Mouse (Mus musculus) liver, embryonic 12.5 days (tissue): ENCODE data around the gene St6galnac6. TPM values are rescaled to one million over a fixed set of nuclear protein-coding genes. Genes with fewer than 3 reads are reported as not detected.

Source experiments
- ATAC-seq: fragments of 200-750 bp; cut with Nextera tagmentation; 2 replicates; pipeline ENCODE4 v1.8.0; 2017; ENCODE audit warnings: moderate number of reproducible peaks, mild to moderate bottlenecking, moderate library complexity
- H3K27ac ChIP-seq: fragments of 300-500 bp; sonication (generic); 2 replicates; pipeline ENCODE4 v1.5.1; 2016; ENCODE audit warnings: mild to moderate bottlenecking
- H3K27me3 ChIP-seq: fragments of 300-500 bp; sonication (generic); replicated peaks from 2 replicates; pipeline ENCODE4 v1.6.1; 2016; ENCODE audit warnings: mild to moderate bottlenecking, moderate library complexity
- H3K36me3 ChIP-seq: fragments of 300-500 bp; sonication (generic); 2 replicates; pipeline ENCODE4 v1.6.1; 2016; ENCODE audit warnings: mild to moderate bottlenecking, moderate library complexity
- H3K4me1 ChIP-seq: fragments of 300-500 bp; sonication (generic); 2 replicates; pipeline ENCODE4 v1.6.1; 2016
- H3K4me2 ChIP-seq: fragments of 300-500 bp; sonication (generic); 2 replicates; pipeline ENCODE4 v1.6.1; 2016; ENCODE audit warnings: mild to moderate bottlenecking, moderate library complexity
- H3K4me3 ChIP-seq: fragments of 300-500 bp; sonication (generic); 2 replicates; pipeline ENCODE4 v1.5.1; 2016; ENCODE audit warnings: mild to moderate bottlenecking, moderate library complexity
- H3K9ac ChIP-seq: fragments of 300-500 bp; sonication (generic); 2 replicates; pipeline ENCODE4 v1.6.1; 2016; ENCODE audit warnings: mild to moderate bottlenecking, moderate library complexity
- H3K9me3 ChIP-seq: fragments of 300-500 bp; sonication (generic); replicated peaks from 2 replicates; pipeline ENCODE4 v1.6.1; 2016; ENCODE audit warnings: mild to moderate bottlenecking, moderate library complexity
- WGBS: fragments of 180-500 bp; shearing (Covaris S2); methylation state at CpG from one replicate; pipeline ENCODE4 v1.1.7; 2016; ENCODE audit not compliant: insufficient replicate concordance; 5-methylcytosine and 5-hydroxymethylcytosine counted together
- polyA plus RNA-seq: library from polyadenylated mRNA; unstranded; fragments of >200 nt; fragmentation: Nextera tagmentation; extraction: Ambion mirVana; gene quantifications from 2 replicates; pipeline ENCODE4 v1.2.1, GENCODE M21; 2016

The St6galnac6 gene
- polyA plus RNA-seq, 1 experiment from 2014 or later: 14.5 TPM

DNA sequence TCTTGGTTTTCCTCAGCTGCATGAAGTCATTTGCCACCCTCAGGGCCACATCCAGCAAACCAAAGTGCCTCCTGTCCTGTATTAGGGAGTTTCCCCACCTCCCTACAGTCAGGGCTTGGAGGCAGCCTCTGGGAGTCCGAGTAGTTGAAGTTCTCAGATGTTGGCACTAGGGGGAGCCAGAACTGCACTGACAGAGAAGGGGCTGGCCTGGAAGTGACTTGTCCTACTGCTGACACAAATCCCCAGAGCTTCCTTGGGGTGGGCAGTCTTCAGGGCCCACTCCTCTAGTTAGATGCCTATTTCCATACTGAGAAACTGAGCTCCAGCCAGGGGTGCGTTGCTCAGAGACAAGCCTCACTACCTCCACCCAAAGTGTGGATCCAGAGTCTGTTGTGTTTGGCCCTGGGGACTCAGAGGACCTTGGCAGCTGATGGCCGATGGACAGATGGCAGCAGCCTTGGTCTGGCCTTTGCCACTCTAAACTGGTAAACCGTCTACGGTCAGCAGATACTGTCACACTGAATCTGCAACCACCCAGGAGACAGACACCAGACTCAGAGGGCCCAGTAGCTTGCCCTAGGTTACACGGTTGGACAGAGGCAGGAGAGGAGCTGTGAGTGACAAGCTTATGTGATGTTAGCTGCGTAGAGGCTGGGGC lies 32.4 kb downstream of the St6galnac6 start:
- no peak overlapping the region for H3K9ac ChIP-seq
- H3K4me3 ChIP-seq: no peak overlapping the region
- H3K4me1 ChIP-seq: peaks cover 21% of the 10 kb centered on the region
- no peak overlapping the region for H3K27ac ChIP-seq
- ATAC-seq: peak; percentile 51; the same call in 1 of the 2 replicates
- H3K27me3 ChIP-seq: no peaks in the 10 kb centered on the region
- H3K4me2 ChIP-seq: no peak overlapping the region
- 39% methylated on average over 7 of the region's 7 CpGs for WGBS
- no peaks in the 10 kb centered on the region for H3K9me3 ChIP-seq
- H3K36me3 ChIP-seq: no peaks in the 10 kb centered on the region

DNA sequence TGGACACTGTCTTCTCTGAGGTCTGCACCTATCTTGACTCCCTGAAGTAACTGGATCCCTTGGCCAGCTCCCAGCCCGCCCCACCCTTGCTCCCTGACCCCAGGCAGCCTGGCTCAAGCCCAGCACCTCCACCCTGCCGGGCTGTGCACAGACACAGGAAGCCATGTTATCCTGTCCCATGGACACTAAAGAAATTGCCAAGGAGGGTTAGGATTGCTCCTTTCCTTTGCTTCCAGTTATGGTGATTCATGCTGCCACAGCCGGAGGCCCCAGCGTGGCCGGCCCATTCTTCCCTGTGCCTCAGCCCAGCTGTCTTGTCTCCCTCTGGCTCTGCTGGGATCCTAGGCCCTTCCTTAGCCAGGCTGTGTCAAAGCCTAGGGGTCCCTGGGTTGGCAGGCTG lies 34.2 kb downstream of the St6galnac6 start:
- H3K4me2 ChIP-seq: no peak overlapping the region
- 79% methylated on average over 5 of the region's 5 CpGs for WGBS
- H3K4me3 ChIP-seq: no peak overlapping the region
- no peaks in the 10 kb centered on the region for H3K27me3 ChIP-seq
- no peaks in the 10 kb centered on the region for H3K36me3 ChIP-seq
- H3K27ac ChIP-seq: no peak overlapping the region
- no peak overlapping the region for H3K9ac ChIP-seq
- H3K4me1 ChIP-seq: peaks cover 16% of the 10 kb centered on the region
- no peak for ATAC-seq
- H3K9me3 ChIP-seq: no peaks in the 10 kb centered on the region

DNA sequence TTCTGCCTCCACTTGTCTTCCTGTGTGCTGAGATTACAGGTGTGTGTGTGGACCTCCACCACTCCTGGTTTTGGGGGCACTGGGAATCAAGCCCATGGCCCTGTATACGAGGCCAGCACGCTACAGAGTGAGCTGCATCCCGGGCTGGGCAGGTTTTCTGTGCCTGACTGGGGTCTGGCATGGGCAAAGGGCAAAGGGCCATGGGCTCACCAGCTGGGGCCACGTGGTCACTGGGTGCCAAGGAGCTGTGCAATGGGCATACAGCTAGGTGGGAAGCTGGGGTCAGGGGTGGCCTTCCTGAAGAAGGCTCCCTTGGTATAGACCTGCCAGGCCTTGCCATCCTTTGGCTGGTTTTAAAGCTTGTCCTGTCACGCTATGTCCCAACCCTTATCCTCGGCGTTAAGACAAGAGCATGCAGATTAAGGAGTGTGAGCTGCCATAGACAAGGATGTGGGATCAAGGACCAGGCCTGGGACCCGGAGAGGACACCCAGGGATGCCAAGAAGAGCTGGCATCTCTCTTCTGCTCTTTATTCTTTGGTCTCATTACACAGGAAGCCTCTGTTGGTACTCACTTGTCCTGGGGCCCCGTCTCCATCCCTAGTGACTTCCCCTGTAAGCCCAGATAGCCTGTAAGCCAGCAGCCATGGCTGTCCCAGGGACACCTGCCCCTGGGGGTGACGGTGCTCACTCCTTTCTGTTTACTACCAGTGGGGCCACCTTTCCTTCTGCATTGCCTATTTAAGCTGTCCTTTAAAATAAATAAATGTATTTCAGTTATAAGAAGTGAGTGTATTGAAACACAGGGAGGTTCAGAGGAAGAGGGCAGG lies 35.0 kb downstream of the St6galnac6 start:
- WGBS: 67% methylated on average over 10 of the region's 10 CpGs
- no peaks in the 10 kb centered on the region for H3K9me3 ChIP-seq
- peaks cover 19% of the 10 kb centered on the region for H3K4me1 ChIP-seq
- H3K27ac ChIP-seq: no peak overlapping the region
- ATAC-seq: no peak
- no peaks in the 10 kb centered on the region for H3K36me3 ChIP-seq
- H3K27me3 ChIP-seq: no peaks in the 10 kb centered on the region
- no peak overlapping the region for H3K4me2 ChIP-seq
- H3K4me3 ChIP-seq: no peak overlapping the region
- H3K9ac ChIP-seq: no peak overlapping the region

DNA sequence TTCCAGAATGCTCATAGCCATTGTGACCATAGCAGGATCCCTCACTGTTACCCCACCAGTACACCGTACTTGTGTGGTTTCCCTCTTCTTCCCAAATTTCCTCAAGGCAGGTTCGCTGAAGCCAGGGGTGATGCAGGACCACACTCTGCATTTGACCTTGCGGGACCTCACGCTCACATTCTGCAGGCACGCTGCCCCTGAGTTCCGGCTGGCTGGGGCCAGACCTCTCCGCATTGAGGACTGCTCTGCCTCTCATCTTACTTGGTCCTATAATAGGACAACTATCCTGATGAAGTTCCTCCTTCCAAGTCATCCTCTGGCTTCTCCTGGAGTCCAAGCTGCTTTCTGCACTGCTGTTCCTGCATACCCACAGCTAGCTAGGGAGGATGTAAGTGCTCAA lies 37.1 kb downstream of the St6galnac6 start:
- Histone ChIP-seq H3K27me3 (no peaks in the 10 kb centered on the region), H3K9ac (no peak overlapping the region), H3K27ac (no peak overlapping the region), H3K36me3 (no peaks in the 10 kb centered on the region), H3K4me2 (no peak overlapping the region), H3K4me3 (no peak overlapping the region), H3K4me1 (peaks cover 29% of the 10 kb centered on the region), H3K9me3 (no peaks in the 10 kb centered on the region)
- 81% methylated on average over 7 of the region's 7 CpGs for WGBS
- ATAC-seq: no peak

DNA sequence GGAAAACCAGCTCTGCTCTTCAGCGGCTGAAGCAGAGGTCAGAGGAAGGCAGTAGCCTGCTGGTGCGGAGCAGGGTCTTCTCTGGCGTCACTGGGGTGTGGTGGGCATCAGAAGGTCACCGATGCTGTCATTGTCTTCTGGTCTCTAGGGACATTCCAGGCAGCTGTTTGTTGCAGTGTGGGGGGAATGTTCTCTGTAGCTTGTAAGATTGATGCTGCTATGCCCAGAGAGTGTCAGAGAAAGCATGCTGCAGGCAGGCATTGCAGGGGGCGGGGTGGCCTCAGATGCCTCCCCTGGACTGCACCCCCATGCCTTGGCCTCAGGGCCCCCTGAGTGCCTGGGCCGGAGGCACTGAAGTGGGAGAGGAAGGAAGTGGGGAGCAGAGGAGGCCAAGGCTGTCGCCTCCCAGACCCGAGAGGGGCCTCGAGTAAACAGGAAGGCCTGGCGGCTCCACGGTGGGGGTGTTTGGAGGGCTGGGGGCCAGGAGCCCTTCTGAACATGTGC lies 38.3 kb downstream of the St6galnac6 start:
- H3K4me1 ChIP-seq: peaks cover 24% of the 10 kb centered on the region
- 0 out of 2 replicates have a peak overlapping the region, but pooled peaks have one; percentile 12 for H3K27ac ChIP-seq
- no peaks in the 10 kb centered on the region for H3K27me3 ChIP-seq
- WGBS: 26% methylated on average over 11 of the region's 11 CpGs
- no peak overlapping the region; the same call in 1 of the 2 replicates for H3K9ac ChIP-seq
- ATAC-seq: peak; percentile 69
- H3K36me3 ChIP-seq: no peaks in the 10 kb centered on the region
- no peaks in the 10 kb centered on the region for H3K9me3 ChIP-seq
- H3K4me2 ChIP-seq: no peak overlapping the region
- no peak overlapping the region for H3K4me3 ChIP-seq

DNA sequence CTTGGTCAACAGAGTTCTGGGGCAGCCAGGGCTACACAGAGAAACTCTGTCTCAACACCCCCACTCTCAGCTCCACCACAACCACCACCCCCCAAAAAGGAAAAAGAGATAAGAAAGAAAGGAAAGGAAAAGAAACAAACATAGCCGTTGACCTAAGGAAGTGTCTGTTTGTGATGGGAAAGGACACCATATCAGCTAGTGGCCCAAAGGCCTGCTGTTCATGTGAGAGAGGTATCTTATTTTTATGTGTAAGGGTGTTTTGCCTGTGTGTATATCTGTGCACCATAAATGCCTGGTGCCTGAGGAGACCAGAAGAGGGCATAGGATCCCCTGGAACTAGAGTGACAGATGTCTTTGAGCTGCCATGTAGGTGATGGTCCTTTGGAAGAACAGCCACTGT lies 40.1 kb downstream of the St6galnac6 start:
- Histone ChIP-seq H3K27me3 (no peaks in the 10 kb centered on the region), H3K4me2 (no peak overlapping the region), H3K9me3 (no peaks in the 10 kb centered on the region), H3K4me1 (peaks cover 39% of the 10 kb centered on the region), H3K9ac (no peak overlapping the region), H3K4me3 (no peak overlapping the region), H3K27ac (peak overlapping the region; percentile 34), H3K36me3 (no peaks in the 10 kb centered on the region)
- no peak for ATAC-seq
- WGBS: 21% methylated on average over 1 of the region's 1 CpGs

DNA sequence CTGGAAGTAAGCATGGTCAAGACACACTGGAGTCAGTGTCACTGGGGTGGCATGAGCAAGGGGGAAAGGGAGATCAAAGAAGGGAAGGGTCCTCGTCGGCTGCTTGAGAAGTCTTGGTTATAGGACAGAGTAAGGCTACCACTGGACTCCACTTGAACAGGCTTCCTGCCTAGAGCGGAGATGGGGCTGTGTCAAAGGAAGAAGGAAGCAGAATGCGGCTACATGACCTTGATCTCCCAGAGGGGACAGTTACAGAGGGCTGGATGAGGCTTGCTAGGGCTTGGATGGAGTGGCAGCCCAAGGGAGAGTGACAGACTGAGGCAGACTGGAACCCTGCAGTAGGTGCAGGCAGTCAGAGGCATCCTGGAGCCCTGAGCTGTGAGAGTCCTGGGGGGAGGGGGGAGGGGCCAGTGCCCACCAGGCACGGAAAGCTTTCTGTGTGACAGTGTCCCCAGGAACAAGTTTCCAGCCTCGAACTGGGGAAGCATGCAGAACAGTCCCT lies 41.1 kb downstream of the St6galnac6 start:
- peaks cover 49% of the 10 kb centered on the region for H3K4me1 ChIP-seq
- H3K36me3 ChIP-seq: no peaks in the 10 kb centered on the region
- no peak overlapping the region for H3K4me3 ChIP-seq
- no peak overlapping the region for H3K4me2 ChIP-seq
- WGBS: 55% methylated on average over 6 of the region's 6 CpGs
- H3K27me3 ChIP-seq: no peaks in the 10 kb centered on the region
- no peak overlapping the region for H3K9ac ChIP-seq
- H3K27ac ChIP-seq: no peak overlapping the region
- no peaks in the 10 kb centered on the region for H3K9me3 ChIP-seq
- ATAC-seq: no peak

DNA sequence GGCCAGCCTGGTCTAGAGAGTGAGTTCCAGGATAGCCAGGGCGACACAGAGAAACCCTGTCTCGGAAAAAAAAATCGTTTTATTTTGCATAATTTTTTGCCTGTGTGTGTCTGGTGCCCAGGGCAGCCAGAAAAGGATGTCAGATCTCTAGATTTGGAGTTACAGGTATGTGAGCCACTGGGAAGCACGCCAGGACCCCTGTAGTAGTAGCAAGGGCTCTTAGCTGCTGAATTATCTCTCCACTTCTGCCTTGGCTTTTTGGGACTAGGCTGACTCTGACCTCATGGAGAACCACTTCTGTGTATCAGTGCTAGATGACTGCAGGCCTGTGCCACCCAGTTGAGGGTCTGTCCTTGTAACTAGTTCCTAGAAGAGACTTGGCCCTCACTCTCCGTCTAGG lies 42.3 kb downstream of the St6galnac6 start:
- no peak overlapping the region for H3K4me2 ChIP-seq
- 62% methylated on average over 5 of the region's 5 CpGs for WGBS
- no peak overlapping the region for H3K9ac ChIP-seq
- H3K27me3 ChIP-seq: no peaks in the 10 kb centered on the region
- no peaks in the 10 kb centered on the region for H3K36me3 ChIP-seq
- H3K9me3 ChIP-seq: no peaks in the 10 kb centered on the region
- H3K27ac ChIP-seq: no peak overlapping the region
- no peak overlapping the region for H3K4me3 ChIP-seq
- no peak for ATAC-seq
- peaks cover 61% of the 10 kb centered on the region for H3K4me1 ChIP-seq

DNA sequence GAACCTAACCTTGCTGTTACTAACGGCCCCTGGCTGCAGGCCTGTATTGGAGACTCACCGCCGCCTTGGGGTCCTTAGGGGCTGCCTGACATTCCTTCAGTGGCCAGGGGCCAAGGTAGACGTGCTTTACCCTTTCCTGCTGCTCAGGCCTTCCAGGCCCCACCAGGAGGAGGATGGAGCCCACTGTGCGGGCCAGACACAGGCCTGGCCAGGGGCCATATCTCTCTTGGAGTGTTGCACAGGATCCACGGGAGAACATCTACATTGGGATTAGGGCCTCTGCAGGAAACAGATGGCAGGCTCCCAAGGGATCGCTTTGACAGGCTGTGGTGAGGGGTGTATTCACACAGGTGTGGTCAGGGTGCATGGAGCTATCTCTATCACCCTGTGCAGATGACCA lies 43.3 kb downstream of the St6galnac6 start:
- WGBS: 69% methylated on average over 7 of the region's 7 CpGs

DNA sequence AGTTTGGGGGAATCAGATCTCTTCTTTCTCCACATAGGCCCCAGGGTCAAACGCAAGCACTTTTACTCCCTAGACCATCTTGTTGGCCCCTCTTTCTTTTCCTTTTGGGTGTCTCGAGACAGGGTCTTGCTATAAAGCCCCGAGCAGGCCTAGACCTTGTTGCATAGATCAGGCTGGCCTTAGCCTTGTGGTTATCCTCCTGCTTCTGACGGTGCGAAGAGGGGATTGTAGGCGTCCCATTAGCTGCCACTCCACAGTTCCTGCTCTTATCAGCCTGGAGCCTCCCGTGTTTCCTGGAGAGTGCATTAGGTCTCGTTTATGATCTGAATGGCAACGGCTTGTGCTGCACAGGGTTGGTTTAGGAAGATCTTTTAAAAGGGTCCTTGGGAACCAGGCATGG lies 44.6 kb downstream of the St6galnac6 start:
- peak overlapping the region; percentile 53 for H3K27ac ChIP-seq
- no peak overlapping the region for H3K9ac ChIP-seq
- no peak for ATAC-seq
- no peaks in the 10 kb centered on the region for H3K36me3 ChIP-seq
- H3K9me3 ChIP-seq: no peaks in the 10 kb centered on the region
- peak overlapping the region; percentile 31; the same call in 1 of the 2 replicates for H3K4me2 ChIP-seq
- peaks cover 58% of the 10 kb centered on the region for H3K4me1 ChIP-seq
- WGBS: 34% methylated on average over 9 of the region's 9 CpGs
- no peak overlapping the region for H3K4me3 ChIP-seq
- H3K27me3 ChIP-seq: no peaks in the 10 kb centered on the region

More for the DNA sequence above, 43.3 kb downstream of the St6galnac6 start:
- Histone ChIP-seq H3K9me3 (no peaks in the 10 kb centered on the region), H3K4me2 (no peak overlapping the region), H3K9ac (no peak overlapping the region), H3K27me3 (no peaks in the 10 kb centered on the region), H3K4me1 (peaks cover 60% of the 10 kb centered on the region), H3K4me3 (no peak overlapping the region), H3K27ac (peak overlapping the region; percentile 2; the same call in 1 of the 2 replicates), H3K36me3 (no peaks in the 10 kb centered on the region)
- ATAC-seq: no peak

DNA sequence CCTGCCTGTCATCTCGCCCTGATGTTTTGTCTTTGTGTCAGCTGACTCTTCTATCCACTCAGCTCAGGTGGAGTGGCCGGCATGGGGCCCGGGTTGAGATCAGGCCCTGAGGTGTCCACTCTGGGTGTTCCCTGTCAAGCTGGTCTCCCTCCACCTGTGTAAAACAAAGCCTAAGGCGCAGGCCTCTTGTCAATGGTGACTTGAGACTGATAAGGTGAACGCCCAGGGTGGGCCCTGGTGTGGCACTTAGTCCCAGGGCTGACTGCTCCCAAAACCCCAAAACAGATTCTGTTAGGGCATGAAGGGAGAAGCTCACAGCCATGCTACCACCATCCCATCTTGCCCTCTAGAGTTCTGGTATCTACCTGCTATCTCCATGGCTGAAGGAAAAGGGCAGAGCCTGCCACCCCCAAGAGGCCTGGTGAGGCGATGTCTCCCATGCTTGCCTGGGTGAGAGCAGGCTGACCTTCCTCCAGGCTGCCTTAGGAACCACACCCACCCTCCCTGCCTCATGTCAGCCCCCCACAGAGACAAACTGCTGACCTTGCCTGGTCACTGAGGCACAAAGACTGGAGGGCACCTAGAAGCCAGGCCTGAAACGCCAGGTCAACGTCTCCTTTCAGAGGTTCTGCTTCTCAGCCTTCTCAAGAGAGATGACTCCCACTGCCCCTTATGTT lies 45.4 kb downstream of the St6galnac6 start:
- peak overlapping the region; percentile 53 for H3K27ac ChIP-seq
- H3K4me3 ChIP-seq: no peak overlapping the region
- ATAC-seq: peak; percentile 80
- peak overlapping the region; percentile 31 for H3K4me2 ChIP-seq
- peak overlapping the region; percentile 10; the same call in 1 of the 2 replicates for H3K9ac ChIP-seq
- no peaks in the 10 kb centered on the region for H3K27me3 ChIP-seq
- H3K36me3 ChIP-seq: no peaks in the 10 kb centered on the region
- H3K9me3 ChIP-seq: no peaks in the 10 kb centered on the region
- H3K4me1 ChIP-seq: peaks cover 50% of the 10 kb centered on the region
- 42% methylated on average over 8 of the region's 8 CpGs for WGBS
